In the genomic region with DNA sequence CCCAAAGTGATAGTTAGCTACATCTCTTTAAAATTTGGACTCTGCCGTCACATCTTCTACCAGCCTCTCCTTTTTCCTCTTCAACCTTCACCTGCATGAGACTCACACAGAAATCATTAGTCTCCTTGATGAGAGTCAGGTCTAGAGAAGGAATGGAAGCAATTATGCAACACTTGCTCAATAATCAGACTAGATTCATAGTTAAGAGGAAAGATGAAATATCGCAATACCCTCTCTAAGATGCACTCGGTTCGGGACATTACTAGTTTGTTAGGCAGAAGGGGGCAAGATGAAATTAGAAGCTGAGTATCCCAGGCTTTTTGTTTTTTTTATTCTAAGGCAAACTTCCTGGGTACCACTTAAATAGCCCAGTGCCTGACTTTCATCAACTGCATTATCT, we compare ENCODE assay signal across 19 mouse cellular contexts.
A peak's percentile ranks its signal among the peaks of the same experiment; 100 is the strongest.
DNase-seq lines count a peak whose midpoint lies in the region; ATAC-seq lines count a peak whose summit lies in the region.
"Had no signal": no experiment of that assay in that cellular context is flagged by ENCODE, and none has a peak within 500 bp of the region (broad histone marks: within the 10 kb centered on the region; RNA-seq: fewer than 3 reads in every experiment).

No protein-coding gene starts in this region.

- intact Hi-C loops in left cerebral cortex, postnatal 10 days (cut with DNase I), result no loop called here

- ATAC-seq in granulocyte monocyte progenitor cell, adult 5-6 weeks (replicated peaks; ENCODE audit: poor library complexity, severe bottlenecking), result peak; percentile 76
- ATAC-seq in megakaryocyte progenitor cell, adult 5-6 weeks (replicated peaks; ENCODE audit: poor library complexity), result peak; percentile 80
- ATAC-seq: activated CD4-positive, CD25-positive, alpha-beta regulatory T cell, adult 4 months; CD4-positive, CD25-positive, alpha-beta regulatory T cell, adult 4 months; Patski had no signal

- peak; percentile 18 for DNase-seq in heart, adult 11 months
- no peak for DNase-seq in heart, postnatal 4 days
- no peak for DNase-seq in left cerebral cortex, postnatal 10 days (ENCODE audit: extremely low spot score in 1 of 2, low spot score in 2 of 2)
- no peak for DNase-seq in layer of hippocampus, postnatal 14 days (ENCODE audit: low spot score in 2 of 2)
- DNase-seq: adrenal gland, adult 2 months; adrenal gland, adult 8-10 months; adrenal gland, postnatal 10 days; adrenal gland, postnatal 14 days; adrenal gland, postnatal 25 days; adrenal gland, postnatal 36 days; B cell, adult 2 months; cerebellum, adult 11 months; cerebellum, adult 11-12 months; cerebellum, adult 18-20 months had no signal
